Mouse (Mus musculus): ENCODE data around the gene Gm6169. TPM values are rescaled to one million over a fixed set of nuclear protein-coding genes. Genes with fewer than 3 reads are reported as not detected.

The Gm6169 gene
- polyA plus RNA-seq, 1 experiment from 2014 or later = 0.43 TPM

GRCm38 (mm10) chr13:97088183-97088582 lies 10.9 kb downstream of the Gm6169 start:
- no peaks in the 10 kb centered on the region for H3K4me1 ChIP-seq (replicated peaks)
- no peak overlapping the region for H3K4me2 ChIP-seq (replicated peaks)
- WGBS = 62% methylated on average over 3 of the region's 3 CpGs
- no peak overlapping the region for H3K9ac ChIP-seq (replicated peaks)
- H3K27me3 ChIP-seq = no peaks in the 10 kb centered on the region
- no peak overlapping the region for H3K4me3 ChIP-seq (replicated peaks)
- peaks cover 2% of the 10 kb centered on the region; the same call in 1 of the 2 replicates for H3K36me3 ChIP-seq
- ATAC-seq = no peak
- H3K27ac ChIP-seq = no peak overlapping the region
- no peaks in the 10 kb centered on the region for H3K9me3 ChIP-seq

DNA sequence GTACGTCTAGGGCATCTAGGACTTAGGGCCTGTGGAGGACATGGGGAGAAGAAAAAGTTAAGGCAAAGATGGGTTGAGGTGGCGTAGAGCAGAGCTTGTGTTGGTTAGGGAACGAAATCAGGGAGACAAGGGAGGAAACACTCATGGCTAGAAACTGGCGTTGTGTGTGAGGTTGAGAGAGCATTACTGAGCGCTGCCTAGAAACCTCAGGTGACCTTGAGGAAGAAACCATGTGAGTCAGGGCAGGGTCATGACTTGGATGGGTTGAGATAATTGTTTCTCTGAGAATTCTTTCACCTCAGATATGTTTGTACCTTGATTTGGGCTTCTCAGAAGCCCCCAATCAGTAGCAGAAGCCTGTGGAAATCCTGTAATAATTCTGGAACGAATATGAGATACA lies 11.6 kb downstream of the Gm6169 start:
- Histone ChIP-seq H3K27ac (no peak overlapping the region), H3K9me3 (no peaks in the 10 kb centered on the region), H3K36me3 (no peaks in the 10 kb centered on the region), H3K27me3 (no peaks in the 10 kb centered on the region), H3K9ac (replicated peaks) (no peak overlapping the region), H3K4me2 (replicated peaks) (no peak overlapping the region), H3K4me3 (replicated peaks) (no peak overlapping the region), H3K4me1 (replicated peaks) (no peaks in the 10 kb centered on the region)
- ATAC-seq = no peak
- 93% methylated on average over 6 of the region's 6 CpGs for WGBS

DNA sequence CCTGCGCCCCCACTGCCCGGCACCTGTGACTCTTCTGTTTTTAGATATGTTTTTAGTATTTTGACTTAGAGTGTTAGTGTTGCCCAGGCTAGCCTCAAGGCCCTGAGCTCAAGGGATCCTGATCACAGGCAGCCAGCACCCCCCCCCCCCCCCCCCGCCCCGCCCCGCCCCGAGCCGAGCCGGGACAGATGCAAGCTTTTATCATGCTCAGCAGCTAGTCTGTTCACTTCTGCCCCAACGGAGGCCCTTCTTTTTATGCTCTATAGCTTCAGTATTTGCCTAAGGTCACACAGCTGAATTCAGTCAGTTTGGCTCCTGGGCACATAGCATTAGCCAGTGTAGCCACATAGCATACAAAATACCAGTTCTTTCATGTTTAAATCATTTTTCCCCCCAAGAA lies 12.7 kb downstream of the Gm6169 start:
- no peaks in the 10 kb centered on the region for H3K9me3 ChIP-seq
- ATAC-seq = no peak

DNA sequence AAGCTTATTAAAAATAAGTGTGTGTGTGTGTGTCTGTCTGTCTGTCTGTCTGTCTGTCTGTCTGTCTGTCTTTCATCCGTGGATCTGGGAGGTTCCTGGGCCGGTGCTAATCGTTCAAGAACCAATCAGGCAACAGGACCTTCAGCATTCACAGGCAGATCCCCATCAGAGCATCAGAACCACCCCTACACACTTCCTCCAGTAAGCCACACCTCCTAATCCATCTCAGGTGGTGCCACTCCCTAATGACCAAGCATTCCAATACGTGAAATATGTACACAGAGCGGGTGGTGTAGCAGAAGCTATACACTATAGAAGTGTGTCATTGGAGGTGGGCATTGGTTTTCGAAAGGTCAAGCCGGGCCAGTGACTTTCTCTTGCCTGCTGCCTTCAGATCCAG lies 16.6 kb downstream of the Gm6169 start:
- no peak overlapping the region for H3K4me3 ChIP-seq (replicated peaks)
- no peaks in the 10 kb centered on the region for H3K4me1 ChIP-seq (replicated peaks)
- WGBS = 96% methylated on average over 7 of the region's 7 CpGs
- no peaks in the 10 kb centered on the region for H3K27me3 ChIP-seq
- no peak overlapping the region for H3K9ac ChIP-seq (replicated peaks)
- no peak for ATAC-seq
- no peak overlapping the region for H3K27ac ChIP-seq
- H3K9me3 ChIP-seq = no peaks in the 10 kb centered on the region
- no peak overlapping the region for H3K4me2 ChIP-seq (replicated peaks)
- H3K36me3 ChIP-seq = no peaks in the 10 kb centered on the region

More for the DNA sequence above, 12.7 kb downstream of the Gm6169 start:
- Histone ChIP-seq H3K9ac (replicated peaks) (no peak overlapping the region), H3K27ac (no peak overlapping the region), H3K27me3 (no peaks in the 10 kb centered on the region), H3K4me1 (replicated peaks) (no peaks in the 10 kb centered on the region), H3K36me3 (no peaks in the 10 kb centered on the region), H3K4me2 (replicated peaks) (no peak overlapping the region), H3K4me3 (replicated peaks) (no peak overlapping the region)
- WGBS = 44% methylated on average over 8 of the region's 9 CpGs

DNA sequence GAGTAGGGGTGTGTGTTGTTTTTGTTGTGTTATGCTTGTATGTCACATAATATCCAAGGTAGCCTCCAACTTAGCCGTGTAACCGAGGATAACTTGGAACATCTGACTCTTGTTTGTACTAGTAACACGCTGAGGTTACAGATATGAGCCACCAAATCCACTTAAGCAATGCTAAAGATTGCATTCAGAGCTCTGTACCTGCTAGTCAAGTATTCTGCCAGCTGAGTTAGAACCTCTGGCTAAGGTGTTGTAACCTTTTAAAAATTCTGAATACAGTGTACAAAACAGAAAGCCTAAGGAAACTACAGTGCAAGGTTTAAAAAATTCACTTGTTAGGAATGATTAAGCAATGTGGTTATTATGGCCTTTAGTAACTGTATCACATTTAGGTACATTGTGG lies 18.4 kb downstream of the Gm6169 start:
- H3K4me1 ChIP-seq (replicated peaks) = no peaks in the 10 kb centered on the region
- no peak overlapping the region for H3K27ac ChIP-seq
- no peak overlapping the region for H3K4me3 ChIP-seq (replicated peaks)
- no peak for ATAC-seq
- no peak overlapping the region for H3K9ac ChIP-seq (replicated peaks)
- H3K9me3 ChIP-seq = no peaks in the 10 kb centered on the region
- WGBS = 94% methylated on average over 3 of the region's 3 CpGs
- H3K36me3 ChIP-seq = no peaks in the 10 kb centered on the region
- no peak overlapping the region for H3K4me2 ChIP-seq (replicated peaks)
- H3K27me3 ChIP-seq = no peaks in the 10 kb centered on the region

- no peaks in the 10 kb centered on the region for H3K4me1 ChIP-seq (replicated peaks)
- no peak for ATAC-seq
Observed at GRCm38 (mm10) chr13:97080201-97080600, 18.8 kb downstream of the Gm6169 start.

GRCm38 (mm10) chr13:97077556-97077955 lies 21.5 kb downstream of the Gm6169 start:
- H3K9ac ChIP-seq (replicated peaks) = no peak overlapping the region
- H3K4me1 ChIP-seq (replicated peaks) = peaks cover 13% of the 10 kb centered on the region
- 94% methylated on average over 2 of the region's 2 CpGs for WGBS
- H3K27me3 ChIP-seq = peaks cover 2% of the 10 kb centered on the region; the same call in 1 of the 2 replicates
- H3K4me3 ChIP-seq (replicated peaks) = no peak overlapping the region
- no peaks in the 10 kb centered on the region for H3K9me3 ChIP-seq
- ATAC-seq = no peak
- no peaks in the 10 kb centered on the region for H3K36me3 ChIP-seq
- H3K27ac ChIP-seq = no peak overlapping the region
- no peak overlapping the region for H3K4me2 ChIP-seq (replicated peaks)

More at GRCm38 (mm10) chr13:97080201-97080600, 18.8 kb downstream of the Gm6169 start:
- WGBS = 84% methylated on average over 2 of the region's 2 CpGs
- Histone ChIP-seq H3K4me3 (replicated peaks) (no peak overlapping the region), H3K9ac (replicated peaks) (no peak overlapping the region), H3K9me3 (no peaks in the 10 kb centered on the region), H3K4me2 (replicated peaks) (no peak overlapping the region), H3K27ac (no peak overlapping the region), H3K27me3 (no peaks in the 10 kb centered on the region), H3K36me3 (no peaks in the 10 kb centered on the region)

DNA sequence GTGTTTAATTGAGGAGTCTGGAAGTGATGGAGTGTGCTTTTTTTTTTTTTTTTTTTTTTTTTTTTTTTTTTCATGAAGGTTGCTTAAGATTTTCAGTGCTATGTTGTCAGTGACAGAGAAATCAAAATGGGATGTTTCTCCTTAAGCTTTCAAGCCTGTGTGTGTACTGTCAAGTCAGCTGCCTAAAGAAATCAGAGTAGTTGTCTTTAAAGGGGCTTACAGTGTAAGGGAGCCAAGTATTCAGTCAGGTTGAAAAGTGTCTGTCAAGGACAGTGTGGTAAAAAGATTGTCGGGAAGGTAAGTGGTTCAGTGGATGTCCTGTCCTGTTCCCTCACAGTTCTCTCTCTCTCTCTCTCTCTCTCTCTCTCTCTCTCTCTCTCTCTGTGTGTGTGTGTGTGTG lies 25.5 kb downstream of the Gm6169 start:
- no peak for ATAC-seq
- no peak overlapping the region for H3K4me3 ChIP-seq (replicated peaks)
- 0 out of 2 replicates have a peak overlapping the region, but pooled peaks have one; percentile 9 for H3K4me2 ChIP-seq (replicated peaks)
- peaks cover 17% of the 10 kb centered on the region for H3K4me1 ChIP-seq (replicated peaks)
- peaks cover 15% of the 10 kb centered on the region for H3K27me3 ChIP-seq
- H3K9me3 ChIP-seq = no peaks in the 10 kb centered on the region
- WGBS = 61% methylated on average over 1 of the region's 1 CpGs
- no peak overlapping the region for H3K27ac ChIP-seq
- no peaks in the 10 kb centered on the region for H3K36me3 ChIP-seq
- H3K9ac ChIP-seq (replicated peaks) = no peak overlapping the region

GRCm38 (mm10) chr13:97071626-97072241 lies 27.3 kb downstream of the Gm6169 start:
- no peaks in the 10 kb centered on the region for H3K36me3 ChIP-seq
- peak overlapping the region; percentile 85 for H3K9ac ChIP-seq (replicated peaks)
- H3K27me3 ChIP-seq = peaks cover 31% of the 10 kb centered on the region
- peak; percentile 87 for ATAC-seq
- under 1% methylated on average over 63 of the region's 76 CpGs for WGBS
- no peaks in the 10 kb centered on the region for H3K9me3 ChIP-seq
- peak overlapping the region; percentile 93 for H3K27ac ChIP-seq
- H3K4me2 ChIP-seq (replicated peaks) = peak overlapping the region; percentile 72
- peaks cover 24% of the 10 kb centered on the region for H3K4me1 ChIP-seq (replicated peaks)
- peak overlapping the region; percentile 85 for H3K4me3 ChIP-seq (replicated peaks)

GRCm38 (mm10) chr13:97070931-97071625 lies 28.0 kb downstream of the Gm6169 start:
- Histone ChIP-seq H3K4me3 (replicated peaks) (peak overlapping the region; percentile 85), H3K27ac (peak overlapping the region; percentile 93), H3K9ac (replicated peaks) (peak overlapping the region; percentile 85), H3K27me3 (peaks cover 35% of the 10 kb centered on the region), H3K9me3 (no peaks in the 10 kb centered on the region), H3K4me2 (replicated peaks) (peak overlapping the region; percentile 72), H3K36me3 (no peaks in the 10 kb centered on the region), H3K4me1 (replicated peaks) (peaks cover 24% of the 10 kb centered on the region)
- 1% methylated on average over 57 of the region's 85 CpGs for WGBS
- peak; percentile 88 for ATAC-seq

DNA sequence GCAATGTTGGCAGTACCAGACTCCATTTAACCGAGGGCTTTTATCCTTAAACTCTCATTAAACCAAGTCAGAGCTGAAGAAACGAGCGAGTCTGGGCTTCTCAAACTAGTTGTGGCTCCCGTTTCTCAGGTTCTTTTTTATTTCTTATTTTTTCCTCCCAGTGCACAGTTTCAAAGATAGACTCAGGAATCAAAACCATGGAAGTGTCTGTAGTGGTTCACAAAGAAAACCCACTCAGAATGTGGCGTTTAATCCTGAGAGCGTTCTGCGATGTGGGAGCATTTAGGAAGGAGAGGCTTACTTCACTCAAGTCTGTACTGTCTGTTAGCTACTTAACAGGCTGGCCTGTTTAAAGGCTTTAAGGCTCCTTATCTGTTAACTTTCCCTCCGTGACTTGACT lies 30.9 kb downstream of the Gm6169 start:
- Histone ChIP-seq H3K27ac (no peak overlapping the region), H3K4me3 (replicated peaks) (no peak overlapping the region), H3K9ac (replicated peaks) (no peak overlapping the region), H3K9me3 (no peaks in the 10 kb centered on the region), H3K27me3 (peaks cover 34% of the 10 kb centered on the region), H3K4me2 (replicated peaks) (no peak overlapping the region), H3K4me1 (replicated peaks) (peaks cover 15% of the 10 kb centered on the region), H3K36me3 (no peaks in the 10 kb centered on the region)
- 29% methylated on average over 8 of the region's 8 CpGs for WGBS
- no peak for ATAC-seq

- Histone ChIP-seq H3K9me3 (no peaks in the 10 kb centered on the region), H3K36me3 (no peaks in the 10 kb centered on the region), H3K27ac (no peak overlapping the region), H3K4me3 (replicated peaks) (no peak overlapping the region), H3K9ac (replicated peaks) (no peak overlapping the region), H3K4me2 (replicated peaks) (no peak overlapping the region), H3K27me3 (peaks cover 33% of the 10 kb centered on the region), H3K4me1 (replicated peaks) (0 out of 2 replicates have a peak, but pooled peaks cover 12% of the 10 kb centered on the region)
- ATAC-seq = no peak
- WGBS = 2% methylated on average over 6 of the region's 6 CpGs
Observed at GRCm38 (mm10) chr13:97067691-97068090, 31.3 kb downstream of the Gm6169 start.
